Mouse (Mus musculus): ENCODE measurements around the gene D630003M21Rik.

The D630003M21Rik gene

GRCm38 (mm10) chr2:158228670-158229502 lies at the start of gene D630003M21Rik:
Gene D630003M21Rik (minus strand): TSS chr2:158229222.
- no peak for DNase-seq (ENCODE audit: low read depth)

- DNase-seq (ENCODE audit: low read depth): no peak
Observed at GRCm38 (mm10) chr2:158276878-158277277, 47.9 kb upstream of the D630003M21Rik start.

GRCm38 (mm10) chr2:158276451-158276850 lies 47.4 kb upstream of the D630003M21Rik start:
- no peak for DNase-seq (ENCODE audit: low read depth)

GRCm38 (mm10) chr2:158275811-158276210 lies 46.8 kb upstream of the D630003M21Rik start:
- no peak for DNase-seq (ENCODE audit: low read depth)

- no peak for DNase-seq (ENCODE audit: low read depth)
Observed at GRCm38 (mm10) chr2:158275349-158275748, 46.3 kb upstream of the D630003M21Rik start.

- no peak for DNase-seq (ENCODE audit: low read depth)
Observed at GRCm38 (mm10) chr2:158273646-158274045, 44.6 kb upstream of the D630003M21Rik start.

- DNase-seq (ENCODE audit: low read depth): no peak
Observed at GRCm38 (mm10) chr2:158270017-158270416, 41.0 kb upstream of the D630003M21Rik start.

- DNase-seq (ENCODE audit: low read depth): no peak
Observed at GRCm38 (mm10) chr2:158264877-158265276, 35.9 kb upstream of the D630003M21Rik start.

GRCm38 (mm10) chr2:158259498-158259897 lies 30.5 kb upstream of the D630003M21Rik start:
- DNase-seq (ENCODE audit: low read depth): no peak

GRCm38 (mm10) chr2:158258781-158259180 lies 29.8 kb upstream of the D630003M21Rik start:
- peak; percentile 70 for DNase-seq (ENCODE audit: low read depth)

- DNase-seq (ENCODE audit: low read depth): no peak
Observed at GRCm38 (mm10) chr2:158258005-158258418, 29.0 kb upstream of the D630003M21Rik start, which contains the start of gene Bpi. Gene Bpi (plus strand): TSS chr2:158258094.

GRCm38 (mm10) chr2:158256894-158257293 lies 27.9 kb upstream of the D630003M21Rik start:
- DNase-seq (ENCODE audit: low read depth): no peak

GRCm38 (mm10) chr2:158253806-158254205 lies 24.8 kb upstream of the D630003M21Rik start:
- DNase-seq (ENCODE audit: low read depth): no peak

GRCm38 (mm10) chr2:158250558-158250957 lies 21.5 kb upstream of the D630003M21Rik start:
- no peak for DNase-seq (ENCODE audit: low read depth)

GRCm38 (mm10) chr2:158248318-158248717 lies 19.3 kb upstream of the D630003M21Rik start:
- no peak for DNase-seq (ENCODE audit: low read depth)

GRCm38 (mm10) chr2:158247852-158248251 lies 18.8 kb upstream of the D630003M21Rik start:
- no peak for DNase-seq (ENCODE audit: low read depth)

GRCm38 (mm10) chr2:158245072-158245817 lies 16.2 kb upstream of the D630003M21Rik start:
- DNase-seq (ENCODE audit: low read depth): no peak

- no peak for DNase-seq (ENCODE audit: low read depth)
Observed at GRCm38 (mm10) chr2:158243129-158243870, 14.3 kb upstream of the D630003M21Rik start.

GRCm38 (mm10) chr2:158242170-158242896 lies 13.3 kb upstream of the D630003M21Rik start:
- no peak for DNase-seq (ENCODE audit: low read depth)

- DNase-seq (ENCODE audit: low read depth): no peak
Observed at GRCm38 (mm10) chr2:158241126-158241738, 12.2 kb upstream of the D630003M21Rik start.

- DNase-seq (ENCODE audit: low read depth): no peak
Observed at GRCm38 (mm10) chr2:158238101-158238500, 9.1 kb upstream of the D630003M21Rik start.

Measured in NIH3T3 (cell line).